Mouse (Mus musculus): ENCODE data around the gene Flot2.

The Flot2 gene

GRCm38 (mm10) chr11:78065906-78066305, 28.2 kb downstream of the Flot2 start:
- DNase-seq: no peak

- DNase-seq: no peak
Observed at GRCm38 (mm10) chr11:78066641-78067040, 28.9 kb downstream of the Flot2 start.

GRCm38 (mm10) chr11:78067566-78067965, 29.8 kb downstream of the Flot2 start:
- no peak for DNase-seq

- DNase-seq: no peak
Observed at GRCm38 (mm10) chr11:78069130-78069529, 31.4 kb downstream of the Flot2 start.

- DNase-seq: no peak
Observed at GRCm38 (mm10) chr11:78069646-78070045, 31.9 kb downstream of the Flot2 start.

GRCm38 (mm10) chr11:78071938-78072337, 34.2 kb downstream of the Flot2 start:
- DNase-seq: no peak

GRCm38 (mm10) chr11:78072425-78073130, 34.8 kb downstream of the Flot2 start:
- DNase-seq: no peak

GRCm38 (mm10) chr11:78073577-78074276, 36.0 kb downstream of the Flot2 start:
- DNase-seq: no peak

- DNase-seq: no peak
Observed at GRCm38 (mm10) chr11:78074277-78074652, 36.5 kb downstream of the Flot2 start.

- DNase-seq: no peak
Observed at GRCm38 (mm10) chr11:78074666-78075065, 36.9 kb downstream of the Flot2 start.

GRCm38 (mm10) chr11:78079961-78080921, 42.5 kb downstream of the Flot2 start, which contains the start of gene Eral1:
Gene Eral1 (minus strand): TSS chr11:78080383.
- DNase-seq: peak; percentile 82

- DNase-seq: no peak
Observed at GRCm38 (mm10) chr11:78083595-78083994, 45.9 kb downstream of the Flot2 start.

- no peak for DNase-seq
Observed at GRCm38 (mm10) chr11:78086925-78087479, 49.3 kb downstream of the Flot2 start.

GRCm38 (mm10) chr11:78087756-78088281, 50.1 kb downstream of the Flot2 start:
- no peak for DNase-seq

GRCm38 (mm10) chr11:78094137-78094503, 56.4 kb downstream of the Flot2 start:
- DNase-seq: no peak

- peak; percentile 93 for DNase-seq
Observed at GRCm38 (mm10) chr11:78094504-78095143, 56.9 kb downstream of the Flot2 start, which contains the start of gene Fam222b. Gene Fam222b (plus strand): TSS chr11:78094660.

GRCm38 (mm10) chr11:78095144-78095516, 57.4 kb downstream of the Flot2 start:
- no peak for DNase-seq

- DNase-seq: no peak
Observed at GRCm38 (mm10) chr11:78097077-78097476, 59.3 kb downstream of the Flot2 start.

- DNase-seq: no peak
Observed at GRCm38 (mm10) chr11:78100746-78101145, 63.0 kb downstream of the Flot2 start.

GRCm38 (mm10) chr11:78102142-78102541, 64.4 kb downstream of the Flot2 start:
- no peak for DNase-seq

- DNase-seq: no peak
Observed at GRCm38 (mm10) chr11:78102958-78103747, 65.4 kb downstream of the Flot2 start.

All from layer of hippocampus, adult 9-11 months (tissue).